Mouse (Mus musculus) thymus, adult 2 months (tissue): ENCODE results near the gene Bdnf.

Experiments
- CTCF ChIP-seq: fragments of 200-500 bp; IDR thresholded peaks from 2 replicates; pipeline ENCODE4 v1.5.1; 2012; ENCODE audit warnings: mild to moderate bottlenecking, control low read depth, low read length, moderate library complexity, borderline replicate concordance; ENCODE audit not compliant: control insufficient read depth, poor library complexity, insufficient read depth; ENCODE audit errors: extremely low read depth
- POLR2A ChIP-seq: fragments of 200-500 bp; IDR thresholded peaks from 2 replicates; pipeline ENCODE4 v1.6.1; 2012; ENCODE audit warnings: mild to moderate bottlenecking, low read length, control low read depth, moderate library complexity; ENCODE audit not compliant: control insufficient read depth, poor library complexity, insufficient read depth; ENCODE audit errors: extremely low read depth

- no peak for TF ChIP-seq POLR2A
- TF ChIP-seq CTCF = no peak
These were observed 60.8 kb downstream of the Bdnf start for GRCm38 (mm10) chr2:109735347-109735746.
